Mouse (Mus musculus) layer of hippocampus, postnatal 14 days (tissue): ENCODE data around the gene Gm49358. TPM values are rescaled to one million over a fixed set of nuclear protein-coding genes. Genes with fewer than 3 reads are reported as not detected.
A peak's percentile ranks its signal among the peaks of the same experiment; 100 is the strongest.

Experiments
- DNase-seq, 2 experiments: peaks; one replicate each; pipeline ENCODE4 v3.0.0; 2021 to 2022; ENCODE audit warnings: low spot score in 2 of 2, mixed read lengths in 1 of 2
- total RNA-seq, 2 experiments: library from RNA; stranded (reverse); gene quantifications; 2 replicates each; pipeline ENCODE4 v1.2.3; 2021

Gm49358 gene
- total RNA-seq, 2 experiments from 2014 or later = 42.4 to 45.8 TPM

DNA sequence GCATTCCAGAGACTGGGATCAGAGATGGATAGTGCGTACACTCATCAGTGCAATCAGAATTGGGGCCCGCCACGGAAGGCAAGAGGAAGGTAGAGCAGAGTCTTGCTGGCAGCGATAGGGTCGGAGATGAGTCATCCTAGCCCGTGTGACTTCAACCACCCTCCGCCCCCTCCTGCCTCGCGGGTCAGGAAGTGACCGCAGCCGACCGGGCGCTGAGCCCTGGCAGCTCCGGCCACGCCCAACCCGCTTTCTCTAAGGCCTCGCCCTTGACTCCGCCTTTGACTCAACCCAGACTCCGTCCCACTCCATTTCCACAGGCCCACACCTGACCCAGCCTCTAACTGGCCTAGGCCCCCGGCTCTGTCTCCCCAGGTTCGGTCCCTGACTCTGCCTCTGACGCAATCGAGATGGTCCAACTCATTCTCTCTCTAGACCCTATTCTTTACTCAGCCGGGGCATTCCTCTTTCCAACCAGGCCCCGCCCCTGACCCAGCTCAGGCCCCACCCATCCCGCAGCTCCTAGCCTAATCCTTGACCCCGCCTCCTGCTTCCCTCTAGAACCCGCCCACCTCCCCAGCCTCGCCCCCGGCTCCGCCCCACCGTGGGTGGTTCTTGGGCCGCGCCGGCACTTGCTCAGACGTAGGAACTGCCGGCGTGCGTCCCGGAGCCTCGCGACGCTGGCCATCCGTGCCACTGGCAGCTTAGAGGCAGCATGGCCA, 14.8 kb downstream of the Gm49358 start, which contains the start of gene Nt5dc3:
TSS of gene Nt5dc3 (plus strand) at position 608 of the 719 bp plus-strand sequence.
- DNase-seq = peak; percentile 88 to 93

DNA sequence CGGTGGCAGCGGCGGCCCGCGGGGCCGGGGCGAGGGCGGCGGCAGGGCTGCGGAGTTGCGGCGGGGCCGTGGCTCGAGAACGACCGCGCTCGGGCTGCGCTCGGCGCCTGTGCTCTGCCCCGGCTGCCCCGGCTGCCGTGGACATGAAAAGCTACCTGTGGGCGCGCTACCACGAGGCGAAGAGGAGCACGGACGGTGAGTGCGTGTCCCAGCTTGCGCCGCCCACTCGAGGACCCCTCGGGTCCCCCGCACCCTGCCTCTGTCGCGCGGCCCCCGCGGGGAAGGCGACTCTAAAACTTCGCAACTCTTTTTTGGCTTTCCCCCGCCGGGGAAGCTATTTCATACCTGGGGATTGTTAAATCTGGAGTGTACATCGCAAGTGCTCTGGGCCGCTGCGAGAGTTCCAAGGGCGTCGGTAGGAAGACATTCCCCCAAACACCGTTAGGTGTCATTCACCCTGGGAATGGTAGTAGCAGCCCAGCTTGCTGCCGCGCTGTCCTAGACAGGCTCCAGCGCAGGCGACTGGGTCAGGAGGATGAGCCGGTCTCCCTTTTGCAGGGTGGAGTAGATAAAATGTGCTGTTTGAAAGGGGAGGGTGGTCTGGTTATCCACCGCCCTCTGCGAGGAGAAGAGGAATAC, 15.5 kb downstream of the Gm49358 start:
- DNase-seq = no peak

GRCm38 (mm10) chr10:86779816-86780500, 16.2 kb downstream of the Gm49358 start:
- DNase-seq = no peak

- no peak for DNase-seq
These were observed 17.9 kb downstream of the Gm49358 start for GRCm38 (mm10) chr10:86781641-86782040.

- DNase-seq = no peak
These were observed 18.9 kb downstream of the Gm49358 start for GRCm38 (mm10) chr10:86782656-86783055.

DNA sequence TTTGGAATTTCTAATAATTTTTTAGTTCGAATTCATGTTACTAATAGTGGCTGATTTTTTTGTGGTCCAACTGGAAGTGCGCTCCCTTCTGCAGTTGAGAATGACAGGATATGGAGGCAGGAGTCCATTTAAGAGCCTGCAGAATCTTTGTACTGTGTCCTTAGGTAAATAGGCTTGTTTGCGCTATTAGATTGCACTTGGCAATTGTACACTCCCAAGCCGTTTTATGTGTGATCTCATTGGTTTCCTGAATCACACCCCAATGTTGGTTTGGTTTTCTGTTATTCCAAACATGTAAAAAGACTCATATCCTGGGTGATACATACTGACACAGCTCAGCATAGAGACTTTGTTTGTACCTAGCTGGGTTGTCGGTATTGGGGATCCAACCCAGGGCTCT, 19.8 kb downstream of the Gm49358 start:
- no peak for DNase-seq

- DNase-seq = no peak
These were observed 20.4 kb downstream of the Gm49358 start for GRCm38 (mm10) chr10:86784126-86784675.

- DNase-seq = no peak
These were observed 21.6 kb downstream of the Gm49358 start for GRCm38 (mm10) chr10:86785396-86785795.

DNA sequence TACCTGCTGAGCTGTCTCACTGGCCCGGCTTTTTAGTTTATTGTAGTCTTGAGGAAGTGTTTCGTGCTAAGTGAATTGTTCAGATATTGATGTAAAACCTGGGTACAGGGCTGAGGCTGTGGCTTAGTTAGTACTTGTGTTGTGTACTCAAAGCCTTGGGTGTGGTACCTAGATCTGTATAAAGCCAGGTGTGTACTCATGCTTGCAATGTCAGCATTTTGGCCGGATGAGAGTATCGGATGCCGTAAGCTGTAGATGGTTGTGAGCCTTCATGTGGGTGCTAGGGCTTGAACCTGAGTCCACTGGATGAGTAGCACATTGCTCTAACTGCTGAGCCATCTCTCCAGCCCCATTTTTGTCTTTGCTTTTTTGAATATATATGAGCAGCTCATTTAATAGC, 22.3 kb downstream of the Gm49358 start:
- no peak for DNase-seq

- DNase-seq = no peak
These were observed 24.4 kb downstream of the Gm49358 start for GRCm38 (mm10) chr10:86788193-86788592.

GRCm38 (mm10) chr10:86789146-86789672, 25.4 kb downstream of the Gm49358 start:
- DNase-seq = peak in 1 of 2 experiments; percentile 61

DNA sequence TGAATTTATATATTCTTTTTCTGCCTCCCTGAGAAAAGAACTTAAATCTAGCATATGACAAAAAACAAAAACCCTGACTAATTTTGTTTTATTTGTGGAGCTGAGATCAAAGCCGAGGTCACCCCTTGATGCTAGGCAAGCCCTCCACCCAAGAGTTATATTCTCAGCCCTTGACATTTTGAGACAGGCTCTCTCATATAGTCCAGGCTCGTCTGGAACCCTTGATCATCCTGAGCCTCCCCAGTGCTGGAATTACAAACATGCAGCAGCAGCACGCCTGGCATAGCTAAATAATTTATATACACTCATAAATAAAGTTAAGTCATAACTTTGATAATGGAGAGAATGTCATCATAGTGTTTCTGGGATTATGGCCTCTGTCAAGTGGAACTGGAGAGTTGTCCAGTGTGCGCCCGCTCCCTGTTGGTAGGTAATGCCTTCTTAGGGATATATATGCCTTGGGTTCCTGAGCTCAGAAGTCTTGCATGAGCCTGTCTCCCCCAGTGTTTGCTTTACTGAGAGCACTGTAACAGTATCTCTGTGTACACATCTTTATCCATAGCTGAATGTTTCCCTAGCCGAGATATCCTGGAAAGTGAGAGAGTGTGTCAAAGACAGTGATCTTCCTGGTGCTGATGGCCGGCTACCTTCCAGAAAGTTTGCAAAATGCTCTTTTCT, 27.9 kb downstream of the Gm49358 start:
- DNase-seq = no peak

GRCm38 (mm10) chr10:86793509-86793951, 29.8 kb downstream of the Gm49358 start:
- DNase-seq = no peak

DNA sequence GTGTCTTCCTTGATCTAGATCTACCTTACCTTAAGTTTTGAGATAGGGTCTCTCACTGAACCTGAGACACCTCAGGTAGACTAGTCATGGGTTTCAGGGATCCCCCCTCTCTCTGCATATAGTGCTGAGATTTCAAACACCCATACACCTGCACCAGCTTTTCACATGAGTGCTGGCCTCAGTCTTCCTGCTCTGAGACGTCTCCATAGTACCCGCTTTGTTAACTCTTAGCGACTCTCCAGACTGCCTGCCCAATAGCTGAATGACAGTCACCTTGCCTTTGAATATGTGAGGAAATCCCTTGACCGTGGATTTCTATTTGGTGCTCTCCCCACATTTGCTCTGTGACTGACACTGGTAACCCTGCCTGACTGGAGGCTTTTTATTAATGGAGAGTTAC, 30.4 kb downstream of the Gm49358 start:
- no peak for DNase-seq

DNA sequence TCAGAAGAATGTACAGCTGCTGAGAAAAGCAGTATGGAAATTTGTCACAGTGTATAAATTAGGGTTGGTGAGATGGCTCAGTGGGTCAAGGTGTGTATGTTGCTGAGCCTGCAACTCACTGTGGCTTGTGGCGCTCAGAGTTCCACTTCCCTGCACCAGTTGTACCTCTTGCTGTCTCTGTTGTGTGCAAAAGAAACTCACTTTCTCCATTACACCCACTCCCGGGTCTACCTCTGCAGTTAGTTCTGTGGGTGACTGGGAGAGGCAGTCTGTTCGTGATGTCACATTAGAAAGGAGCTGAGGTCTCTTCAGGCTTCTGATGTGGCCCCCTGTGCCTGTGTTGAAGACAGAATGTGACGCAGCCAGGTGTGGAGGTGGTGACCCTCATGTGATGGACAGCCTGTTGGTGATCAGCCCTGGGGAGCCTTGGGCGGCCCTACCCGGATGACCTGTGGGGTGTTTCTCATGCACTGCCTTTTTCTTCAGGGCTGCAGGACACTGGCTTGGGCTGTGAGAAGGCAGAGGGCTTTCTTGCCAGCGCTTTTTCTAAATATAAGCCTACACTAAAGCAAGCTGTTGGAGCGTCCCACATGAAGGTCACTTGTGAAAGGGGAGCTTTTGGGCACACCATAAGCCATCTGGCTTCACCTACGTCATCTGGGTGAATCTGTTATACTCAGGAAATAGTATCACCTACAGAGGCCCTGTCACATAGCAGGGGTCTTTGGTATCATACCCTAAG, 31.2 kb downstream of the Gm49358 start:
- DNase-seq = no peak

DNA sequence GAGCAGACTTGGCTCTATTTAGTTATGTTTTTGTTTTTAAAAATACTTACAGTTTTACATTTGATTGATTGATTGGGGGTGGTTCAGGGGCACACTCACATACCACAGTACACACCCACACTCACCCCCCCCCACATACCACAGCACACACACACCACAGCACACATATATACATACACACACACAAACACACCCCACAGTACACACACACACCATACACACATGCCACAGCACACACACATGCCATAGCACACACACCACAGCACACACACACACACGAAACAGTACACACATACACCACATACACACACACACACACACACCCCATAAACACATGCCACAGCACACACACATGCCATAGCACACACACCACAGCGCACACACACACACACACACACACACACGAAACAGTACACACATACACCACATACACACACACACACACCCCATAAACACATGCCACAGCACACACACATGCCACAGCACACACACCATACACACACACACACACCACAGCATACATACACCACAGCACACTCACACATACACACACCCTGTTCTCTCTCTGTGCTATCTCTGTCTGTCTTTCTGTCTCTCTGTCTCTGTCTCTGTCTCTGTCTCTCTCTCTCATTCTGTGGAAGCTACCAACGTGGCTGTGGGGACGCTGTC, 32.4 kb downstream of the Gm49358 start:
- DNase-seq = no peak

DNA sequence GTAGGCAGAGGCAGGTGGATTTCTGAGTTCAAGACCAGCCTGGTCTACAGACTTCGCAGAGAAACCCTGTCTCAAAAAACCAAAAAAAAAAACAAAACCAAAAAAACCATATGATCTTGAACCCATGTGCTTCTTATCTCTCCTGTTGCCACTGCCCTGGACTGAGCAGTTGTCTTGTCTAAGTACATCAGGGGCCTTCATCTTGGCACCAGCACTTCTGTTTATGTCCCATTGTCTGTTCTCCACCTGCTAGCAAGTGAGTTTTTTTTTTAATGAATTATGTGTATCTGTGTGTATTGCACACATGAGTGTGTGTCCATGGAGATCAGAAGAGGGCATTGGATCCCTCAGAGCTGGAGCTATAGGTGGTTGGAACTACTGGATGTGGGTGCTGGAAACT, 43.6 kb downstream of the Gm49358 start:
- DNase-seq = no peak

GRCm38 (mm10) chr10:86808013-86808758, 44.4 kb downstream of the Gm49358 start:
- DNase-seq = no peak

DNA sequence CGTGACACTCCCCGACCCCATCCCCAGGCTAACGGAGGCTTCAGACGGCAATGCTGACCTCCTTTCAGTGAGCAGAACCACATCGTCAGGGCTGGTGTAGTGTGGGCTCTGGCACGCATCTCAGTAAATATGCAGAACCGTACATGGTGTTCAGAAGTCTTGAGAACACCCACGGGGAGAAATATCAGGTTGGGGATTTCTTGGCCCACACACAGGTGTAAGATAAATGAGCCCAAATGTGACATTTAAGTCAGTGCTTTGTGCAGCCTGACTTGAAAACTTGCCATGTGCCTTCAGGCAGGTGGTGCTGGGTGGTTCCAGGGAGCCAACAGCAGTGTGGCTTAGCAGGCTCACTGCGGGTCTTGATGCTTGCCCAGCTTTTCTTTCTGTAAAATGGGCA, 46.2 kb downstream of the Gm49358 start:
- no peak for DNase-seq
